Mouse (Mus musculus) retina, adult 2 months (tissue): Measurements from ENCODE around the gene Cdc42ep2.

Experiments used
- DNase-seq: peaks from one replicate; pipeline ENCODE4 v3.0.0-alpha.2; 2012; ENCODE audit warnings: low read depth, low spot score

Gene Cdc42ep2

DNA sequence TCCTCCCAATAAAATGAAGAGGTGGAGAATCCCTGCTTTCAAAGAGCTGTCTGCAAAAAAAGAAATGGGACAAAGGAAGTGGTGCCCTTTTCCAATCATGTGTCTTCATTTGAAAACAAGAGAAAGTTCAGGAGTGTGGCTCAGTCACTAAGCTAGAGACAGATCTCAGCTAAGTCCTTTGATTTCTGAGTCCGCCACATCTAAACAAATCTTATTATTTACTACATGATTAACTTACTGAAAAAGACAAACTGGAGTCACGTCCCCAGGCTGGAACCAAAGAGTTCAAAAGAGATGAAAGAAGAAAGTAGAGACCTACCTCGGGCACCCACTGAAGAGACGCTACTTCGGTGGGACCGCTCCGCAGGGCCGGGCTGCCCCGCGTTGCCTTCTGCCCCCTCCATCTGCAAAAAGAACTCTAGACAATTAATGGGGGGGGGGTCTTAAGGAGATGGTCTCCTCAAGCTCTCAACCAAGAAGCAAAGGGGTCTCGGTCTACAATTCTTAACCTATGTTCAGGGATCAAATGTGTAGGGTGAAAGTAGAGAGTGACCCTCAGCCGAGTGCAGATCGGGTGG, 50.1 kb downstream of the Cdc42ep2 start:
- DNase-seq: no peak

DNA sequence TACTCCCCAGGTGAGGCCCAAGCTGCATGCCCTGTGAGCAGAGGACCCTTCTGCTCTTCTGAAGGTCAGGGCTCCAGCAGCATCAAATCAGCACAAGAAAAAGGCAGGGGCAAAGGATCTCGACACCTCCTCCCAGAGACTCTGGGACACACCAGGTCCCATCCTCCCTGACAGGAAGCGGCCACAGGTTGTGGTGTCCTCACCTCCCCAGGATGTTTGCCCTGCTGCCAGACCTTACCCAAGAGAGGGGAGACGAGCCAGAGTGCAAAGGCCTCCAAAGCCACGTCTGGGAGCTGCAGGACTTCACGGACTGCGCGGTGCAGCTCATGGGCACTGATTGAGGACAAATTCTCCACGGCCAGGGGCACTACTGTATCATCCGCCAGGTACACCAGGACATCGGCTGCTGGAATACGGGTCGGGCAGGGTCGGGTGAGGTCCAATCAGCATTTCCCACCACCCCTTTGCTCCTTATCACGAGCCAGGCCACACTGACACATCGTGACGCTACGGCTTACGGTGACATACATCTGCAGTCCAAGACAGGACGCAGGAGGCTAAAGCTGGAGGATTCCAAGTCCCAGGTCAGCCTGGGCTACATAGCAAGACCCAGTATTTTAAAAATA, 51.6 kb downstream of the Cdc42ep2 start:
- DNase-seq: no peak

DNA sequence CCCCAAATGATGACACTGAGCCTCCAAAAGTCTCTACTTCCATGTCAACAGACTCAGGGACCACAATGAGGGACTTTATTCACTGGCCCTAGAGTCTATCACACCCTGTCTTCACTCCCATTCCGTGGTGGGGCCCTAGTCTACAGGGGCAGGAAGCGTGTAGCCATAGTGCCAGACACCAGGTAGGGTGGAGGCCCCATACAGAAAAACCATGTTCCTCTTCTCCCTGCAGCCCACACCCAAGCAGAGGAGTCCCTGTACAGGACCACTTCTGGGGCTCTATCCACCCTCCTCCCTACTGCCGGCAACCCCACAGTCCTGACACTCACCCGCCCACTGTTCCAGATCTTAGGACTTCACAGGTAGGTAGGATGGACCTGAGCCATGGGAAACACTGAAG, 52.1 kb downstream of the Cdc42ep2 start:
- DNase-seq: no peak

DNA sequence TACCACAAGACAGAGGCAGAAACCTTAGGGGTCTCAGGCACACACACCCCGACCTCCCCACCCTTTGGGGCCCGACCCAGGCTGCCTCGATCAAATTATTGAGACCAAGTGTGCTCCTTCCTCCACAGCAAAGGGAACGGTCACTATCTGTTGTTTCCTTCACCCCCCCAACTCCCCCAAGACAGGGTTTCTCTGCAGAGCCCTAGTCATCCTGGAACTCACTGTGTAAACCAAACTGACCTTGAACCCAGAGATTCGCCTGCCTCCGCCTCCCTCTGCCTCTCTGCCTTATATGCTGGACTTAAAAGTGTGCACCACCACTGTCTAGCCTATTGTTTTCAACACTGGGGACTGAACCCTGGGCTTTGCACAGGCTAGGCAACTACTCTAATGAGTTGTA, 52.9 kb downstream of the Cdc42ep2 start:
- DNase-seq: no peak

DNA sequence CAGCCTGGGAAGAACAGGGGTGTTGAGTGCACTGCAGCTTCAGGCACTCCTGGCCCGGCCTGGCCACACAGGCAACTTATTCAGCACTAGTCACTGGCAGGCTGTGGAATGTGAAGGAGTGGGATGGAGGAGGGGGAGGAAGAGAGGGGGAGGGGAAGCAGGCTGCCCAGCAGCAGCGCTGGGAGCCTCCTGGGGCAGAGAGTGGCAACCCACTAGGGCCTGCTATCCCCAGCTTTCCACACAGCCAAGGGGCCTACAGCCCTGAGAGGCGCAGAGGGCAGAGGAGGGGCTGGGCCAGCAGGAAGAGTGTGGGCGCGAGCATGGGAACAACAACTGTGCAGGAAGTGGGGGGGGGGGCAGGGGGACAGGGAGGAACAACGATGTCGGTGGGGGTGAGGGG, 53.3 kb downstream of the Cdc42ep2 start:
- DNase-seq: no peak

DNA sequence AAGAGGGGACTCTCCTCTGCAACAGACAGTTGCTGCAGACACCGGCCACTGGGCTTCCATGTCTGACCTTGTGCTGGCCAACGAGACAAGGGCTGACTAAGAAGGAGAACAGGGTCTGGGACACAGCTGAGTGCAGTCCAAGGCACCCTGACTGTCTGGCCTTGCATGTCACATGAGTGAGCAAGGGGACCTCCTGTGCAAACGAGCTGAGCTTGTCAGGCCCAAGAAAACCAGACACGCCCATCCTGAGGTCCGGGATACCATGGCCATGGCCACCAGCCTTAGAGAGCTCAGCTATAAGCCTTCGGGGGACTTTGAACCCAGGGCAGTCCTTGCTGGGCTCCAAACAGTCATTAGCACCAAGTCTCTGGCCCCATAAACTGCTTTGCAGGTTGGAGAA, 56.5 kb downstream of the Cdc42ep2 start:
- DNase-seq: no peak
